Mouse (Mus musculus): ENCODE results near the gene Crat. TPM values are rescaled to one million over a fixed set of nuclear protein-coding genes. Genes with fewer than 3 reads are reported as not detected.

Crat gene
- polyA plus RNA-seq, 1 experiment, result not detected

DNA sequence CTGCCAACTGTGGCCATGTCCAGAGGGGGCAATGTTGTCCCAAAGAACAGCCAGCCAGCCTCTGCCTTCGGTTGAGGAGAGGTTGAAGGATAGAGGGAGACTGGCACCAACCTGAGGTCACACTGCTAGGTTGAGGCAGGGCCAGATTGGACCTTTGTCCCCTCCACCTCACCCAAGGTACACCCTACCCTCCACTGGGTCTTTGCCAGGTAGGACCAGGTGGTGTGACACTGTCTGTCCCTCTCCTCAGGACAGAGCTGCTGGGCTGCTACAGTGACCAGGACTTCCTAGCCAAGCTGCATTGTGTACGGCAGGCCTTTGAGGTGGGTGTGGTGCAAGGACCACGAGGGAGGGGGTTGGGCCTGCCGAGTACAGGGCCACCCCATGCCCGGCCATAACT lies 37.9 kb downstream of the Crat start:
- Histone ChIP-seq H3K4me1 (ENCODE audit: control insufficient read depth, insufficient read depth, low read length) (no peaks in the 10 kb centered on the region), H3K4me3 (ENCODE audit: insufficient read depth, low read depth, low read length) (no peak overlapping the region), H3K27ac (ENCODE audit: insufficient read depth, low read depth, low read length) (no peak overlapping the region)
- WGBS, result 78% methylated on average over 5 of the region's 5 CpGs
- no peak for TF ChIP-seq POLR2A (IDR thresholded peaks at IDR 0.05; ENCODE audit: insufficient read depth, low read depth, low read length)

- TF ChIP-seq POLR2A (IDR thresholded peaks at IDR 0.05; ENCODE audit: insufficient read depth, low read depth, low read length) (no peak), CTCF (IDR thresholded peaks at IDR 0.05; ENCODE audit: insufficient read depth, low read depth, low read length) (no peak)
- Histone ChIP-seq H3K4me1 (ENCODE audit: control insufficient read depth, insufficient read depth, low read length) (no peaks in the 10 kb centered on the region), H3K27ac (ENCODE audit: insufficient read depth, low read depth, low read length) (no peak overlapping the region), H3K4me3 (ENCODE audit: insufficient read depth, low read depth, low read length) (no peak overlapping the region)
- 91% methylated on average over 10 of the region's 10 CpGs for WGBS
Measured at GRCm38 (mm10) chr2:30375893-30376292, 39.7 kb downstream of the Crat start.

GRCm38 (mm10) chr2:30372726-30373125 lies 42.9 kb downstream of the Crat start:
- H3K27ac ChIP-seq (ENCODE audit: insufficient read depth, low read depth, low read length), result no peak overlapping the region
- H3K4me3 ChIP-seq (ENCODE audit: insufficient read depth, low read depth, low read length), result no peak overlapping the region
- WGBS, result 97% methylated on average over 5 of the region's 5 CpGs
- no peak for TF ChIP-seq POLR2A (IDR thresholded peaks at IDR 0.05; ENCODE audit: insufficient read depth, low read depth, low read length)
- no peak for TF ChIP-seq CTCF (IDR thresholded peaks at IDR 0.05; ENCODE audit: insufficient read depth, low read depth, low read length)
- H3K4me1 ChIP-seq (ENCODE audit: control insufficient read depth, insufficient read depth, low read length), result no peaks in the 10 kb centered on the region

DNA sequence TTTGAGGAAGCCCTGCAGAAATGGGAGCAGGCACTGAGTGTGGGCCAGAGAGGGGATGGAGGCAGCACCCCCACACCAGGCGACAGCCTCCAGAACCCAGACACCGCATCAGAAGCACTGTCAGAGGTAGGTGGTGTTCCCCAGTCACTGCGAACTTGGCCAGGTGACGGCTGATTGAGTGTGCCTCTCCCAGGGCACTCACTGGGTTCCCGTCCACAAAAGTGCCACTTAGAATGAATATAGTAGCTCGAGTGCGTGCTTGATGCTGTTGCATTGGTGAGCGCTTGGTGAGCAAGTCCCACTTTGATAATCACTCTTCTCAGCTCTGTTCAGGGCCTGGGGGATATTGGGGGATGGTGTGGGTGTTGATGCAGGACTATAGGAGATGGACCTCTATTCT lies 44.1 kb downstream of the Crat start:
- TF ChIP-seq CTCF (IDR thresholded peaks at IDR 0.05; ENCODE audit: insufficient read depth, low read depth, low read length) (no peak), POLR2A (IDR thresholded peaks at IDR 0.05; ENCODE audit: insufficient read depth, low read depth, low read length) (no peak)
- Histone ChIP-seq H3K4me3 (ENCODE audit: insufficient read depth, low read depth, low read length) (no peak overlapping the region), H3K27ac (ENCODE audit: insufficient read depth, low read depth, low read length) (no peak overlapping the region), H3K4me1 (ENCODE audit: control insufficient read depth, insufficient read depth, low read length) (peaks cover 5% of the 10 kb centered on the region; the same call in 1 of the 2 replicates)
- WGBS, result 96% methylated on average over 8 of the region's 8 CpGs

GRCm38 (mm10) chr2:30366203-30366602 lies 49.4 kb downstream of the Crat start:
- H3K27ac ChIP-seq (ENCODE audit: insufficient read depth, low read depth, low read length), result no peak overlapping the region
- peaks cover 18% of the 10 kb centered on the region for H3K4me1 ChIP-seq (ENCODE audit: control insufficient read depth, insufficient read depth, low read length)
- no peak overlapping the region for H3K4me3 ChIP-seq (ENCODE audit: insufficient read depth, low read depth, low read length)
- no peak for TF ChIP-seq POLR2A (IDR thresholded peaks at IDR 0.05; ENCODE audit: insufficient read depth, low read depth, low read length)
- no peak for TF ChIP-seq CTCF (IDR thresholded peaks at IDR 0.05; ENCODE audit: insufficient read depth, low read depth, low read length)
- WGBS, result 24% methylated on average over 5 of the region's 5 CpGs

DNA sequence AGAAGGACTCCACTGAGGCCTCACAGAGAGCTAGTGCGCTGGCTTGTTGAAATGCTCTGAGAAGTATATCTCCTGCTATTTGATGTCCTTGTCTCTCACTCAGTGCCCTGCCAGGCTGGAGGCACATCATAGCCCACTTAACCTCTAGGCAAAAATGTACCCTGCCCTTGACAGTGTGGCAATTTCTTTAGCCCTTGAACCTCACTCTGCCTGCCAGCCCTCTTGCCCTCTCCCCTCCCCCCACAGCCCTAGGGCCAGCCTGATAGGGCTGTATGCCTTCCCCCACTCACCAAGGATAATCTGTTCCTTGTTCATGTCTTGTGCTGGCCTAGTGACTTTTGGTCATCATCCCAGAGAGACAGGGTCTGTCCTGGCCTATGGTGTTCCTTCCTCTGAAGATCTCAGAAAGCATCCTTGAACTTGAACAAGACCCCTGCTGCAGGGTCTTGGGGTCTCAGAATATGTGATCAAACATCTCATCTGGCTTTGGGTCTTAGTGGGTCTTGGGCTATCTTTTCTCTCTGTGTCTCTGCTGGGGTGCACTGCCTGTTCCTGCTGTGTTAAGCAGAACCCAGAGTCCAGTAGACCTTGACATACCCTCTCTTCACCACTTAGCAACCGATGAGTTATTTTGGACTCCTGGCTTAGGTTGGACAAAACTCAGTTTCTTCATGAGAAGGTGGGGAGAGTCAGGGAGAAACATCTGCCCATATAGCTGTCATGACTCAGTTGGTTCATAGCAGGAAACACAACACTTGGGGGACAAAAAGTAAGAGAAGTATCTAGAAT lies 50.1 kb downstream of the Crat start:
- TF ChIP-seq CTCF (IDR thresholded peaks at IDR 0.05; ENCODE audit: insufficient read depth, low read depth, low read length), result no peak
- no peak for TF ChIP-seq POLR2A (IDR thresholded peaks at IDR 0.05; ENCODE audit: insufficient read depth, low read depth, low read length)
- 72% methylated on average over 2 of the region's 2 CpGs for WGBS
- Histone ChIP-seq H3K27ac (ENCODE audit: insufficient read depth, low read depth, low read length) (no peak overlapping the region), H3K4me1 (ENCODE audit: control insufficient read depth, insufficient read depth, low read length) (peaks cover 18% of the 10 kb centered on the region), H3K4me3 (ENCODE audit: insufficient read depth, low read depth, low read length) (peak overlapping the region; percentile 64)

DNA sequence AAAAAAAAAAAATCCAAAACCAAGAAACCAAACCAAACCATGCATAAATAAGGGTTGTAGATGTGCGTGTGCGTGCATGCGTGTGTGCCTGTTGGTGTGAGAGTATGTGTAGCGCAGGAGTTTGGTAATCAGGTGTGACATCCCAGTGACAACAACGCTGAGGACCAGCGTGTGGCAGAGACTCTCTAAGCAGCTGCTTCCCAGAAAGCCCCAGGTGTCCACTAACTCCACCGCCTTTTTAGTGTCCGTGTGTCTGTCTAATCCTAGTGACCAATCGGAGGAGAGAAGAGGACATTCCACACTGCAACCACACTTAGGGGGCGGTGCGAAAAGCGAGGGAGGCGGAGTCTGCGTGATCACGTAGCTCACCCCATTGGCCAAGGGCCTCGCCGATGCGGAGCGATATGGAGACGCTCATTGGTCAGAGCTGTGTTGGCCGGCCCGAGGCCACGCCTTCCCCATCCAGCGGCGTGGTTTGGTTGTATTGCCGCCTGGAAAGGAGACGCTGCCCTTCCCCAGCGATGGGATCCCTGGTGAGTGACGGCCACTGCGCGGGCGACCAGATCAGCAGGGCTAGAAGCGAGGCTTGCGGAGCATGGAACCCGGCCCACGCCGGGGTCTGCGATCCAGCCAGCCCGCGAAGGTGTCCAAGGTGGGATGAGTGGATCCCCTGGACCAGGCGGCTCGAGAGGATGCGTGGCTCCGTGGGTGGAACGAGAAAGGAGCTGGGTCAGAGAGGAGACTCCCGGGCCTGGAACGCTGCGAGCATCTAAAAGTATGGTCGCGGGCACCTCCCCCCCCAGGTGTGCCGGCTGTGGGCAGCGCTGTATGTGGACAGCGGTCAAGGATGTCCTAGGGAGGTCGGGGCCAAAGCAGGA lies 51.6 kb downstream of the Crat start, which contains the start of gene Miga2:
Miga2 (plus strand) TSS at position 461 of the 878 bp plus-strand sequence.
- H3K27ac ChIP-seq (ENCODE audit: insufficient read depth, low read depth, low read length), result peak within 1 kb of the TSS; percentile 28; the same call in 1 of the 2 replicates
- under 1% methylated on average over 54 of the region's 54 CpGs for WGBS
- H3K4me3 ChIP-seq (ENCODE audit: insufficient read depth, low read depth, low read length), result peak within 1 kb of the TSS; percentile 64
- peaks cover 20% of the 10 kb centered on the region for H3K4me1 ChIP-seq (ENCODE audit: control insufficient read depth, insufficient read depth, low read length)
- TF ChIP-seq POLR2A (IDR thresholded peaks at IDR 0.05; ENCODE audit: insufficient read depth, low read depth, low read length), result peak; percentile 72
- TF ChIP-seq CTCF (IDR thresholded peaks at IDR 0.05; ENCODE audit: insufficient read depth, low read depth, low read length), result no peak

DNA sequence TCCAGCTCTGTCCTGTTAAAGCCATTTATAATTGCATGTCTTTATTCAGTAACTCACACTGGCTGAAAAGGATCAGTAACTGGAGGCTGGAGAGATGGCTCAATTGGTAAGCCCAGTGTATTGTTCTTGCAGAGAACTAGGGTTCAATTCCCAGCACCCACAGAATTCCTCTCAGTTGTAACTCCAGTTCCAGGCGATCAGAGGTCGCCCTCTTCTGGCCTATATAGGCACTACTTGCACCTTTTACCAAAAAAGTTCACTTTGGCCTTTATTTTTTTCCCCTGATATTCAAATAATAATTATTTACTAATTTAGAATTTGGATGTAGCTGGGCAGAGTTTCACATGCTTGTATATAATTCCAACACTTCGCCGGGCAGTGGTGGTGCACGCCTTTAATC lies 52.7 kb downstream of the Crat start:
- Histone ChIP-seq H3K4me1 (ENCODE audit: control insufficient read depth, insufficient read depth, low read length) (peaks cover 27% of the 10 kb centered on the region), H3K4me3 (ENCODE audit: insufficient read depth, low read depth, low read length) (no peak overlapping the region), H3K27ac (ENCODE audit: insufficient read depth, low read depth, low read length) (no peak overlapping the region)
- TF ChIP-seq POLR2A (IDR thresholded peaks at IDR 0.05; ENCODE audit: insufficient read depth, low read depth, low read length) (no peak), CTCF (IDR thresholded peaks at IDR 0.05; ENCODE audit: insufficient read depth, low read depth, low read length) (no peak)
- 78% methylated on average over 5 of the region's 5 CpGs for WGBS

GRCm38 (mm10) chr2:30360626-30361025 lies 55.0 kb downstream of the Crat start:
- no peak overlapping the region for H3K4me3 ChIP-seq (ENCODE audit: insufficient read depth, low read depth, low read length)
- no peak for TF ChIP-seq CTCF (IDR thresholded peaks at IDR 0.05; ENCODE audit: insufficient read depth, low read depth, low read length)
- H3K27ac ChIP-seq (ENCODE audit: insufficient read depth, low read depth, low read length), result no peak overlapping the region
- 86% methylated on average over 10 of the region's 10 CpGs for WGBS
- H3K4me1 ChIP-seq (ENCODE audit: control insufficient read depth, insufficient read depth, low read length), result peaks cover 39% of the 10 kb centered on the region
